Mouse (Mus musculus) stomach, postnatal 0 days (tissue): Measurements from ENCODE around the gene Tepsin.

Experiments
- CTCF ChIP-seq: IDR thresholded peaks from 2 replicates; pipeline ENCODE4 v1.5.1; 2016; ENCODE audit warnings: antibody characterized with exemption, low read depth, mild to moderate bottlenecking, moderate library complexity
- EP300 ChIP-seq: optimal IDR thresholded peaks from 2 replicates; pipeline ENCODE3; 2016; ENCODE audit warnings: antibody characterized with exemption

- TF ChIP-seq CTCF (peak; percentile 59), EP300 (no peak)
Measured at GRCm38 (mm10) chr11:120110554-120110953, 12.0 kb upstream of the Tepsin start.
